Mouse (Mus musculus) embryonic facial prominence, embryonic 12.5 days (tissue): ENCODE results near the gene Gpr173. TPM values are rescaled to one million over a fixed set of nuclear protein-coding genes. Genes with fewer than 3 reads are reported as not detected.
A peak's percentile ranks its signal among the peaks of the same experiment; 100 is the strongest.
"Not testable (repeated sequence)": the region's sequence is repeated elsewhere in the genome, so short reads cannot be mapped to it uniquely, and the experiment has no call there.

ENCODE experiments used
- ATAC-seq: fragments of 200-750 bp; cut with Nextera tagmentation; 2 replicates; pipeline ENCODE4 v1.8.0; 2017; ENCODE audit not compliant: insufficient number of reproducible peaks, insufficient read depth, low FRiP score, low TSS enrichment
- H3K27ac ChIP-seq: fragments of 300-500 bp; sonication (generic); 2 replicates; pipeline ENCODE4 v1.5.1; 2016; ENCODE audit warnings: mild to moderate bottlenecking
- H3K27me3 ChIP-seq: fragments of 300-500 bp; sonication (generic); 2 replicates; pipeline ENCODE4 v1.6.1; 2016; ENCODE audit warnings: mild to moderate bottlenecking, moderate library complexity
- H3K36me3 ChIP-seq: fragments of 300-500 bp; sonication (generic); 2 replicates; pipeline ENCODE4 v1.6.1; 2016; ENCODE audit warnings: mild to moderate bottlenecking
- H3K4me1 ChIP-seq: fragments of 300-500 bp; sonication (generic); 2 replicates; pipeline ENCODE4 v1.6.1; 2016
- H3K4me2 ChIP-seq: fragments of 300-500 bp; sonication (generic); replicated peaks from 2 replicates; pipeline ENCODE4 v1.6.1; 2016; ENCODE audit warnings: mild to moderate bottlenecking, moderate library complexity
- H3K4me3 ChIP-seq: fragments of 300-500 bp; sonication (generic); 2 replicates; pipeline ENCODE4 v1.5.1; 2016; ENCODE audit warnings: mild to moderate bottlenecking
- H3K9ac ChIP-seq: fragments of 300-500 bp; sonication (generic); 2 replicates; pipeline ENCODE4 v1.6.1; 2016; ENCODE audit warnings: mild to moderate bottlenecking, moderate library complexity
- H3K9me3 ChIP-seq: fragments of 300-500 bp; sonication (generic); 2 replicates; pipeline ENCODE4 v1.6.1; 2016; ENCODE audit warnings: mild to moderate bottlenecking, moderate library complexity
- WGBS: fragments of 180-500 bp; shearing (Covaris S2); methylation state at CpG from one replicate; pipeline ENCODE4 v1.1.7; 2016; 5-methylcytosine and 5-hydroxymethylcytosine counted together
- polyA plus RNA-seq: library from polyadenylated mRNA; unstranded; fragments of >200 nt; fragmentation: Nextera tagmentation; extraction: Ambion mirVana; gene quantifications from 2 replicates; pipeline ENCODE4 v1.2.1, GENCODE M21; 2016

Gene Gpr173
- polyA plus RNA-seq, 1 experiment from 2014 or later: 5.3 TPM

DNA sequence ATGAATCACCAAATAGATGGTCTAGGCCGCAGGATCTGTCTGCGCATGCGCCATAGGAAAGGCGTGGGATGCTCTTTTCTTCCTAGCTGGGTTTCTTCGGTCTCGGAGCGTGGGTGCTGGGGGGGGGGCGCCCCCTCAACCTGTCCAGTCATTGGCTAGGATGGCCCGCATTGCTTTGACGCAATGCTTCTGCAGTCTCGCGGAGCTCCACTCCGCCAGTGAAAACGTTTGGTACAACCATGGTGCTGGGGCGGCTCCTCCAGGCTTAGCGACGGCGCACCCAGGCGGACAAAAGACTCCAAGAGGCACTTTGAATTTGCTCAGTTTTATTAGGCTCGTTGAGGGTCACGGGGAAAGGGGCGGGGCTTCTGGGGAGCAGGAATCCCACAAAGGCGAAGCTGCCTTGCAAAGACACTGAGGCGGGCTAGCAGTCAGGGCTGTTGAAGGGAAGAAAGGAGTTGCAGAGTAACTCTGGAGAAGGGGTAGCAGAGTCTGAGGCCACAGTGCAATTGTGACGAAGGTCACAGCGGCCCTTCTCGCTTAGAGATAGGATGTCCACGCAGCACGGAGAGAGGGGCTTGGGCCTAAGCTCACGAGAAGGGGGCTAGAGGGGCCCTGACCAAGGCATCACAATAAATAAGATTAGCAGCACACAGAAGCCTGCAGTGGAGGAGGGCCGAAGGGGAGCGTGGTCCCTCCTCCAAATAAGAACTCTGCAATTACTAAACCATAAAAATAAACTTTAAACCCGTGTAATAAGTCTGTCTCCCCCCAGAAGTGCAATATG lies 31.8 kb downstream of the Gpr173 start:
- peak overlapping the region; percentile 36; the same call in 1 of the 2 replicates for H3K9ac ChIP-seq
- H3K4me1 ChIP-seq: peaks cover 3% of the 10 kb centered on the region; the same call in 1 of the 2 replicates
- H3K27me3 ChIP-seq: peaks cover 21% of the 10 kb centered on the region
- H3K4me2 ChIP-seq: peak overlapping the region; percentile 43
- H3K4me3 ChIP-seq: peak overlapping the region; percentile 22
- peaks cover 16% of the 10 kb centered on the region for H3K36me3 ChIP-seq
- WGBS: 17% methylated on average over 33 of the region's 33 CpGs
- peak overlapping the region; percentile 95 for H3K27ac ChIP-seq
- no peaks in the 10 kb centered on the region for H3K9me3 ChIP-seq
- ATAC-seq: peak; percentile 100

DNA sequence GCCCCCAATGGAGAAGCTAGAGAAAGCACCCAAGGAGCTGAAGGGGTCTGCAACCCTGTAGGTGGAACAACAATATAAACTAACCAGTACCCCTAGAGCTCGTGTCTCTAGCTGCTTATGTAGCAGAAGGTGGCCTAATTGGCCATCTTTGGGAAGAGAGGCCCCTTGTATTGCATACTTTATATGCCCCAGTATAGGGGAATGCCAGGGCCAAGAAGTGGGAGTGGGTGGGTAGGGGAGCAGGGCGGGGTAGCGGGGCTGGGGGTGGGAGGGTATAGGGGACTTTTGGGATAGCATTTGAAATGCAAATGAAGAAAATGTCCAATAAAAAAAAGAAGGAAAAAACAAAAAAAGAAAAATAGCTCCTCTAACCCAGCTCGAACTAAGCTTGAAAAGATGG lies 32.4 kb downstream of the Gpr173 start:
- H3K4me3 ChIP-seq, H3K9ac ChIP-seq, H3K4me1 ChIP-seq, H3K9me3 ChIP-seq: not testable (repeated sequence)
- peaks cover 16% of the 10 kb centered on the region for H3K36me3 ChIP-seq
- H3K27me3 ChIP-seq: peaks cover 15% of the 10 kb centered on the region; the same call in 1 of the 2 replicates
- peak overlapping the region; percentile 43; the same call in 1 of the 2 replicates for H3K4me2 ChIP-seq
- 58% methylated on average over 4 of the region's 4 CpGs for WGBS
- H3K27ac ChIP-seq: 0 out of 2 replicates have a peak overlapping the region, but pooled peaks have one; percentile 17
- 0 out of 2 replicates have a peak, but pooled peaks have one; percentile 13 for ATAC-seq

- H3K36me3 ChIP-seq, H3K9ac ChIP-seq, H3K9me3 ChIP-seq, ATAC-seq, H3K4me2 ChIP-seq, H3K27ac ChIP-seq, H3K4me1 ChIP-seq, H3K4me3 ChIP-seq: not testable (repeated sequence)
- peaks cover 13% of the 10 kb centered on the region for H3K27me3 ChIP-seq
These were observed 39.1 kb downstream of the Gpr173 start for GRCm38 (mm10) chrX:152329400-152329799.

GRCm38 (mm10) chrX:152327689-152328052 lies 40.8 kb downstream of the Gpr173 start:
- H3K27ac ChIP-seq: peak overlapping the region; percentile 30; the same call in 1 of the 2 replicates
- WGBS: 24% methylated on average over 8 of the region's 8 CpGs

GRCm38 (mm10) chrX:152326996-152327688 lies 41.4 kb downstream of the Gpr173 start, which contains the start of gene Kantr:
Gene Kantr, minus strand, starts transcription at chrX:152327495.
- H3K27ac ChIP-seq: peak within 1 kb of the TSS; percentile 30; the same call in 1 of the 2 replicates

More at GRCm38 (mm10) chrX:152327689-152328052, 40.8 kb downstream of the Gpr173 start:
- peaks cover 13% of the 10 kb centered on the region for H3K27me3 ChIP-seq
- no peak overlapping the region for H3K9ac ChIP-seq
- H3K4me2 ChIP-seq: peak overlapping the region; percentile 41
- H3K36me3 ChIP-seq: no peaks in the 10 kb centered on the region
- peak overlapping the region; percentile 50 for H3K4me3 ChIP-seq
- peaks cover 3% of the 10 kb centered on the region; the same call in 1 of the 2 replicates for H3K4me1 ChIP-seq
- no peak for ATAC-seq
- H3K9me3 ChIP-seq: no peaks in the 10 kb centered on the region

DNA sequence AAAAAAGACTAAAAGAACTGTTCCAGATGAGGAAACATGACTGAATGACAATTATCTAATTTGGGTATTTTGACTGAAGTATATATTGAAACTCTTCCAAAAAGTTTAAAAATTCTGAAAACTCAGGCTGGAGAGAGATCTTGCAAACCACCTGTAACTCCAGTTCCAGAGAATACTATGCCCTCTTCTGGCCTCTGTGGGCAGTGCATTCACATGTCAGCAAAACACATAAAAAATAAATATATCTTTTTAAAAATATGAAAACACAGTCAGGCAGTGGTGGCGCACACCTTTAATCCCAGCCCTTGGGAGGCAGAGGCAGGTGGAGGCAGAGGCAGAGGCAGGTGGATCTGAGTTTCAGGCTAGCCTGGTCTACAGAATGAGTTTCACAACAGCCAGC lies 44.9 kb downstream of the Gpr173 start:
- H3K27me3 ChIP-seq: peaks cover 11% of the 10 kb centered on the region

More at GRCm38 (mm10) chrX:152326996-152327688, 41.4 kb downstream of the Gpr173 start, which contains the start of gene Kantr:
- Histone ChIP-seq H3K4me3 (peak within 1 kb of the TSS; percentile 50), H3K27me3 (peaks cover 13% of the 10 kb centered on the region), H3K4me1 (peaks cover 3% of the 10 kb centered on the region; the same call in 1 of the 2 replicates), H3K9ac (peak within 1 kb of the TSS; percentile 63), H3K4me2 (peak within 1 kb of the TSS; percentile 52), H3K9me3 (no peaks in the 10 kb centered on the region), H3K36me3 (no peaks in the 10 kb centered on the region)
- ATAC-seq: peak; percentile 98
- 16% methylated on average over 29 of the region's 29 CpGs for WGBS

DNA sequence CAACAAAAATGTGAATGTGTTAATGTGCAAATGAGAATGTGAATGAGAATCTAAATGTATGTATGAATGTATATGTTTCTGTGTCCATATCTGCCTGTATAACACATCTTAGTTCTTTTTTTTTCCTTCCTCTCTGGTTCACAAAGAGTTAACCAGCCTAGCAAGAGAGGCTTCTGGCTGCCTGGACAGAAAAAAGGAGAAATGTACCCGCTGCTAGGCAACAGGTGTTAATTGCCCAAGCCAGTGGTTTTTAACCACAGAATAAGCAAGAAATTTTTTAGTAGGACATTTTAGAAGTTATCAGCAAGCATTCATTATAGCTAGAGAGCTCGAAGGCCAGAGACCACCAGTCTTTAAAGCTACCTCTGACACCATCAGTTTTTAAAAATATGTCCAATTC lies 45.7 kb downstream of the Gpr173 start:
- ATAC-seq: no peak
- Histone ChIP-seq H3K4me3 (no peak overlapping the region), H3K4me1 (peaks cover 3% of the 10 kb centered on the region; the same call in 1 of the 2 replicates), H3K36me3 (no peaks in the 10 kb centered on the region), H3K27ac (no peak overlapping the region), H3K4me2 (no peak overlapping the region), H3K9me3 (no peaks in the 10 kb centered on the region), H3K27me3 (peaks cover 10% of the 10 kb centered on the region), H3K9ac (no peak overlapping the region)
- WGBS: 39% methylated on average over 2 of the region's 2 CpGs

More for the DNA sequence above, 44.9 kb downstream of the Gpr173 start:
- Histone ChIP-seq H3K4me3 (no peak overlapping the region), H3K4me2 (no peak overlapping the region), H3K36me3 (no peaks in the 10 kb centered on the region), H3K27ac (no peak overlapping the region), H3K4me1 (peaks cover 3% of the 10 kb centered on the region; the same call in 1 of the 2 replicates), H3K9me3 (no peaks in the 10 kb centered on the region), H3K9ac (no peak overlapping the region)
- WGBS: 100% methylated on average over 1 of the region's 1 CpGs
- ATAC-seq: no peak

GRCm38 (mm10) chrX:152320535-152320934 lies 48.0 kb downstream of the Gpr173 start:
- no peak overlapping the region for H3K9ac ChIP-seq
- WGBS: 82% methylated on average over 4 of the region's 4 CpGs
- H3K4me3 ChIP-seq: no peak overlapping the region
- no peak for ATAC-seq
- H3K27ac ChIP-seq: no peak overlapping the region
- H3K4me2 ChIP-seq: no peak overlapping the region
- no peaks in the 10 kb centered on the region for H3K4me1 ChIP-seq
- H3K36me3 ChIP-seq: no peaks in the 10 kb centered on the region
- no peaks in the 10 kb centered on the region for H3K9me3 ChIP-seq
- H3K27me3 ChIP-seq: 0 out of 2 replicates have a peak, but pooled peaks cover 3% of the 10 kb centered on the region

DNA sequence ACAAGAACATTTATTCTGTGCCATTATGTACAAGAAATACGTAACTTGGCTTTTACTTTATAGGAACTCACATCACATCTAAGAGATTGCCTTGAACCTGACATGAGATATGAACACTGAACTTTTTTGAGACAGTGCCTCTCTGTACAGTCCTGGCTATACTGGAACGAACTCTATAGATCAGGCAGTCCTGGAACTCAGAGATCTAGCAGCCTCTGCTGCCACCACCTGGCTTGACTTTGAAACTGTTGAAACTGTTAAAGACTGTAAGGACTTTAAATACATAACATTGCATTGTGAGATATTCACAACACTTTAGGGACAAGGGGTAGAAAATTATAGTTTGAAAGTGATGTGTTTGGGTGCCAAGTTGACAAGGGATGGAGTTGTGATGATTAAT lies 60.6 kb downstream of the Gpr173 start:
- no peaks in the 10 kb centered on the region for H3K27me3 ChIP-seq
- no peaks in the 10 kb centered on the region for H3K9me3 ChIP-seq
- H3K27ac ChIP-seq: no peak overlapping the region
- whole genome bisulfite sequencing: 68% methylated on average over 2 of the region's 2 CpGs
- no peak overlapping the region for H3K4me2 ChIP-seq
- ATAC-seq: no peak
- no peak overlapping the region for H3K9ac ChIP-seq
- H3K36me3 ChIP-seq: no peaks in the 10 kb centered on the region
- no peaks in the 10 kb centered on the region for H3K4me1 ChIP-seq
- H3K4me3 ChIP-seq: no peak overlapping the region

GRCm38 (mm10) chrX:152307371-152307770 lies 61.1 kb downstream of the Gpr173 start:
- Histone ChIP-seq H3K27ac (no peak overlapping the region), H3K9me3 (no peaks in the 10 kb centered on the region), H3K36me3 (no peaks in the 10 kb centered on the region), H3K9ac (no peak overlapping the region), H3K27me3 (no peaks in the 10 kb centered on the region), H3K4me2 (no peak overlapping the region), H3K4me3 (no peak overlapping the region), H3K4me1 (no peaks in the 10 kb centered on the region)
- no peak for ATAC-seq

- WGBS: 71% methylated on average over 2 of the region's 2 CpGs
- Histone ChIP-seq H3K27ac (no peak overlapping the region), H3K4me2 (no peak overlapping the region), H3K9me3 (no peaks in the 10 kb centered on the region), H3K27me3 (no peaks in the 10 kb centered on the region), H3K4me1 (no peaks in the 10 kb centered on the region), H3K4me3 (no peak overlapping the region), H3K9ac (no peak overlapping the region), H3K36me3 (no peaks in the 10 kb centered on the region)
- no peak for ATAC-seq
These were observed 62.3 kb downstream of the Gpr173 start for GRCm38 (mm10) chrX:152306224-152306623.
